Mouse (Mus musculus): ENCODE data around the gene Anp32a.
A peak's percentile ranks its signal among the peaks of the same experiment; 100 is the strongest.

Anp32a gene

DNA sequence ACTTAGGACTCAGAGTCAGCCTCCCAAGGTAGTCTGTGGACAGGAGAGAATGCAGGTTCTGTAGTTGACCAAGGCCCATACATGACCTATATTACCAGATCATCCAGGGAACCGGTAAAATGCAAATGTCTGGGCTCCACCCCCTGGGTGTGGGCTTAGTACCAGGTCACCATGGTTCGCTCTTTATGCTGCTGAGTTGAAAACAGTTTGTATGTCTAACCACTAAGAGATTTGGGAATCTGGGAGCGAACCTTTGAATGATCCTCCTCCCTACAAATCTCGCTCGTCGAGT, 5.2 kb downstream of the Anp32a start:
- DNase-seq (ENCODE audit: low spot score in 2 of 2), result no peak

DNA sequence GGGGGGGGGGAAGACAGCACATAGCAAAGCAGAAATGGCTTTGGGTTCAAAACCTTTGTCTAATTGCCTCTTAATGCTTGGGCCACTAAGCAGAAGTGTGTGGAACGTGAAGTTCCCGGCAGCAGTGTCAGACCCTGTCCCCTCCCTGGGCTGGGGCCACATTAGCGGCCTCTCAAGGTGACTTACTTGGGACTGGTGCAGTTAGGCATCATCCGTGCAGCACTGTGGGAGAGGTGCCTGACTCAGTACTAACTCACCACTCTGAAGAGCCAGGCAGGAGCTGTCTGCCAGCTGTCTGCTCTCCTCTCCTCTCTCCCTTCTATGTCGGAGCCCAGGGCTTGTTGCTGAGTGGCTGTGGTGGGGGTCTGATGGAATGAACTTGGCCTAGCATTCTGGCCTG, 6.1 kb downstream of the Anp32a start:
- DNase-seq (ENCODE audit: low spot score in 2 of 2), result no peak

DNA sequence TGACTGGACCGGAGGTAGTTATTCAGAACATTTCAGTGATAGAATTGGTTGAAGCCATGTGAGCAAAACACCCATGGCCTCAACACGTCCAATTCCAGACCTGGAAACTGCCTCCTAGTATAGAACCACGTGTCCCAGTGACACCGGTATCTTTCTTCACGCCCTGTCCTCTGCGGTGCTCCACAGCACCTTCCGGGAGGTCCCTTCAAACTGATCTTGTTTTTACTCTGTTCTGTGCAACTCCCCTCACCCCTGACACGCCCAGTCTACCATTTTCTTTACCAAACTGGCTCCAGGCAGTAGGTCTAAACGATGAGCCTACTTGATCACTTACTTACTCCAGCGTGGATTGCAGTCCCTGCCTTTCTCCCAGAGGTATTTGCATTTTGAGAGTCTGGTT, 7.0 kb downstream of the Anp32a start:
- DNase-seq (ENCODE audit: low spot score in 2 of 2), result no peak

DNA sequence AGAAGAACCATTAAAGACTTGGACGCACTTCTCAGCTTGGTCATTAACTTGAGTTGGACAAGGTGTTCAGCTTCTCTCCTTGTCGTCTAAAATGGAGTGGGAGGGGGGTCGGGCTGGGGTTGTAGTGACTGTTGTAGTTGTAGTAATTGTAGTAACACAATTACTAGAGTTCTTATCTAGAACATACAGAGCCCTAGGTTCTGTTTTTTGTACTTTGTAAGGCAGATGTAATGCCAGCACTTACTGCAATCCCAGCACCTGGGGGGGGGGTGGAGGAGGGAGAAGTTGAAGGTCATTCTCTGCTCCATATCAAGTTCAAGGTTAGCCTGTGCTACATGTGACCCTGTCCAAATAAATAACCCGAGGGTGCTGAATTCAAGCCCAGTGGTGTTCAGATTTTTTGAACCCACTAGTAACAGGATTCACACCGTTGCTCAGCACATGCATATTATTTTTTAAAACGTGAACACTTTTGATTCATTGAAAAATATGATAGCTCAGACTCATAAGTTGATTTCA, 7.4 kb downstream of the Anp32a start:
- DNase-seq (ENCODE audit: low spot score in 2 of 2), result no peak

DNA sequence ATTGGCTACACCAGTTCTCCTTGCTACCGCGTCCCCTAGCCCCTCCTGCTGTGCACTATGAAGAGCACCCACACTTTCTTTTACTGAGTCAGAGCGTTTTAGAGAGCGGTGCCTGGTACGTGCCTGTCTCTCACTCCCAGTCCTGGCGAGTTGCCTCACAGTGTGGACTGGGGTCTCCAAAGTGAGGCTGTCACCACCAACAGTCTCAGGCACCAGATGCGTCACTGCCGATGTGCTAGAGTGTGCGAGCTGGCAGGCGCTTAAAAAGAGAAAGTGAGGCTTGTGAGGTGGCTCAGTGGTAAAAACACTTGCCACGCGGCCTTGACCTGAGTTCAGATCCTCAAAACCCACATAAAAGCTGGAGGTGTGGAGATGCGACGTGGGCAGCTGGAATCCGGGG, 8.2 kb downstream of the Anp32a start:
- DNase-seq (ENCODE audit: low spot score in 2 of 2), result no peak

DNA sequence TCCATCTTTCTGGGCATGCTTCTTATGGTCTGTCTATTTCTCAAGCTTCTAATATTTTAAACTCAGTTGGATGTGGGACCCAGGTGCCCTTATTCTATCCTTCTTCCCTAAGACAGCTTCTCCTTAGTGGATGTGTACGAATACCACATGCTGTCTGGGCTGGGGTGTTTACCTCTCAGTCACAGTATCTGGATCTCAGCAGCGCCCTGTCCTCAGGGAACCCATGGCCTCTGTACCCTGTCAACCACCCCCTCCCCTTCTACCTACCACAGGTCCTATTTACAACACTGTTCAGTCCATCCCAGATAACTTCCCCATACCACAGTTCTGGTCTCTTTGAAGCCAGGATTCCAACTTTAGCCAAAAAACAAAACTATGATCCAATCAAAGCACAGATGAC, 9.6 kb downstream of the Anp32a start:
- no peak for DNase-seq (ENCODE audit: low spot score in 2 of 2)

DNA sequence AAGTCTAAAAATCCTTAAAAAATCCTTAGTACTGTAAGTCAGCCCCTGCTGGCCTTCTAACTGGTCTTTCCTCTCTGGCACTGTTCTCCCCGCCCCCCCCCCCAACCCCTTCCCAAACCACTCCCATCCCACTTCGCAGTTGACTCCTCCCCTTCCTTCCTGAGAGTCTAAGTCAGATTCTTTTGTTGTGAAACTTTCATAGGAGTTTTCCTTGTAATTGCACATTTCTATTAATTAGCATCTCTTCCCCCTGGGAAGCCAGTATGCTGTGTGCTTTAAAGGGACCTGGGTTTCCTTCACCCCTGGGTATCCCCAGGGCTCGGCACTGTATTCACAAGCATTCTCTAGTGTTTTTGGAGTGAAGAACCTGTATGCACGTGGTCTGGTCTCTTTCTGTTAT, 10.1 kb downstream of the Anp32a start:
- no peak for DNase-seq (ENCODE audit: low spot score in 2 of 2)

DNA sequence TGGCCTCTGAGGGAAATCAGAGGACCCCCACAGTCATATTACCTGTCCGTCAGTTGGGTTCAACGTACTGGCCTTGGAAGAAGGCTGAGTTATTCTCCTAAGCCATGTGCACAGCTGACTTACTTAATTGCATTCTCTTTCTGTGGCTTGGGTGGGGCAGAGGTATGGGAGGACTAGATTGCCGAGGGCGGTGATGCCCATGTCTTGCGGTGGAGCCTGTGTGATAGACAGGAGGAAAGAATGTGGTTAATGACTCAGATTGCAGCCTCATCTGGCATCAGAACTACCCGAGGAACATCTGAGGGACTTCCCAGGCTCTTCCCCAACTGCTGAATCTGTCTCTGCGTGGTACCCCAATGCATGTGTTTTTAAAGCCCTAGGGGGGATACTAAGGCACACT, 12.7 kb downstream of the Anp32a start:
- no peak for DNase-seq (ENCODE audit: low spot score in 2 of 2)

DNA sequence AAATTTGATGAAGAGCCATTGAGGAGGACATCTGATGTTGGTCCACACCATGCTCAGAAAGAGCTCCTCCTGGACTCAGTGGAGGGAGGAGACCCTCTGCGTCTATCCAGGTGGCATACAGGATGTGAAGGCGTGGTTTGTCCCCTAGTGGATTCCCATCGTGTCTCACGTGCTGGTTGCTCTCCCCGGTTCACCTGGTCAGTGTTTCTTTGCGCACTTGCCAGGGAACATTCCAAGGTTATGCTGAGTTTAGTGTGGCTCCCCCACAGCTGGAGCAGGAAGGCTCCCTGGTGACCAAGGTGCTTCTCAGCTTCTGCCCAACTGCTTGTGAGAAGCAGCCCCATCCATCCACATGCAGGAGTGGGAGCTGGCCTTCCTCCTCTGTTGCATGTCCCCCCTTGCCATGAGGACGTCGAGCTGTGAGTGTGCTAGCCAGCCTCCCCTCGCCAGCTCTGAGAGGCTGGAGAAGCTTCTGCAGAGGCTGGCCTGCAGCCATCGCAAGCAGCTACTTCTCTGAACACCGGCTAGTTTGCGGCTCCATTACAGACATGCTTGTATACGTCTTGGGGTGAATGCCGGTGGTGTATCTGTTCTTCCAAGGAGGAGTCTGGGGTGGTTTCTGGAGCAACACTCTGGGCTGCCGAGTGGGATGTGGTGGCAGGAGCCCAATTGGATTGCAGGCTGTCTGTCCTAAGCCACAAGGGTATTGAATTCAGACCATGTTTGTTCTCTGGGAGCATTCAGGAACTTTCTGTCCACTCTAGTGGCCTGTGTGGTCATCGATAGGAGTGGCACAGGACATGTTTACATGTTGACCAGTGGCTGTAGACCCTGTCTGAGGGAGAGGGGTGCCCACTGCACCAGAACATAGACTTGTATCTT, 14.0 kb downstream of the Anp32a start:
- DNase-seq (ENCODE audit: low spot score in 2 of 2), result no peak

DNA sequence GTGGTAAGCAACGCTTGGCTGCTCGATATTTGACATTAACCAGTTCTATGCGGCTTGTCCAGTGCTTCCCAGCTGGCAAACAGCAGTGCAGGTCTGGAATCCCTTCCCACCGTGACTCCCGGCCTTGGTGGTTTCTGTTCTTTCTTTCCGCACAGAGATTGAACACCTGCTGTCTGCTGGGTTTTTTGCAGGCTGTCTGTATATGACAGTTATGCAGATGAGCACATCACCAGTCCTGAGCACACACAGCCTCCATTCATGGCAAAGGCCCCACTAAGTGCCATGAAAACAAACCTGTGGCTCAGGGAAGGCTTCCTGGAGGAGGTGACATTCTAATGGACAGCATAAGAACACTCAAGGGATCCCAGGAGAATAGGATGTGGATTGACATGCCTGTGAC, 14.7 kb downstream of the Anp32a start:
- no peak for DNase-seq (ENCODE audit: low spot score in 2 of 2)

DNA sequence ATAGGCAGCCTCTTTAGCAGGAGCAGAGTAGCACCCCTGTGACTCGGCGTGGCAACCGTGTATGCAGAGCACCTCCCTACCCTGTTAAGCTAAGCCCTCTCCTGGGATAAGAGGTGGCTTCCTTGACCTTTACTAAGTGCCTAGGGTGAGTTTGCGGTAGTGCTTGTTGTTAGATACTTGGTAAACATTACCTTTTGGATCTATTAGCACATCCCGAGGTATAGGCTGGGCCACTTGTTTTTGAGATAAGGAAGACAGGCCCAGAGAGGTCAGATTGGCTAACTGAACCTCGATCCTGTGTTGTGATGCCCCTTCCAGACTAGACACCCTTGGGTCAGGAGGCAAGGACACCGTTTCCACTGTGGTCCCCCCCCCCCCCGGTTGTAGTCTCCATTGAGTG, 16.5 kb downstream of the Anp32a start:
- DNase-seq (ENCODE audit: low spot score in 2 of 2), result no peak

DNA sequence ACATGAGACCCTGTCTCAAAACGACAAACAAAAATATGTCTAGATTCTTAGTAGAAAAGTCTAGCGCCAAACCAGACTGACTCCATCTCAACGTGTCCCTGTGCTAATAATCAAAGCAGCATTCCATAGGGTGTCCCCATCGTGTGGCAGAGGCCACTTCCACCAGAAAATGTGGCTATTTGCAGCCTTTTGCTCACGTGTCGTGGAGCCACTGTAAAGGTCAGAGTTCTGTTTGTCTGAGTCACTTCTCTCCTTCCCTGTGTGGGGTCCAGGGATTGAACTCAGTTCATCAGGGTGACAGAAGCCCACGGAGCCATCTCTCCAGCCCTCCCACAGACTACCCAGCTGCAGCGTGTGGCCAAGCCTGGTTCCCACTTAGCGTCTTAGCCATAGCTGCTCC, 17.8 kb downstream of the Anp32a start:
- DNase-seq (ENCODE audit: low spot score in 2 of 2), result no peak

DNA sequence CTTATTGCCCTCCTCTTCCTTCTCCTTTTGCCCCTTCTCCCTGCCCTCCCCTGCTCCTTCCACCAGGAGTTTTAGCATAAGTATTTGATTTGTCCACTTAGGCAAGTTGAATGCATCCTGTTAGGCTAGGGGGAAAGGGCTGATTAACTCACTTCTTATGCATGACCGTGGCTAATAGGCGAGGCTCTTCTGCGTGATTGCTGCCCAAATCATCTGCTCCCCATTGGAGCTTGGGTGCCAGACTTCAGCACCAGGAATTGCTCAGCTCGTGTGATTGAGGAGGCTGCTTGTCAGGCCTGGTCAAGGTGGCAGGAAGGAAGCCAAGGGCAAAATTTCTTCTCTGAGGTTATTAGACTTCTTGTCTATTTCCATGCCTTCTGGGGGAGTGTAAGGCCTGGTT, 19.8 kb downstream of the Anp32a start:
- DNase-seq (ENCODE audit: low spot score in 2 of 2), result no peak

DNA sequence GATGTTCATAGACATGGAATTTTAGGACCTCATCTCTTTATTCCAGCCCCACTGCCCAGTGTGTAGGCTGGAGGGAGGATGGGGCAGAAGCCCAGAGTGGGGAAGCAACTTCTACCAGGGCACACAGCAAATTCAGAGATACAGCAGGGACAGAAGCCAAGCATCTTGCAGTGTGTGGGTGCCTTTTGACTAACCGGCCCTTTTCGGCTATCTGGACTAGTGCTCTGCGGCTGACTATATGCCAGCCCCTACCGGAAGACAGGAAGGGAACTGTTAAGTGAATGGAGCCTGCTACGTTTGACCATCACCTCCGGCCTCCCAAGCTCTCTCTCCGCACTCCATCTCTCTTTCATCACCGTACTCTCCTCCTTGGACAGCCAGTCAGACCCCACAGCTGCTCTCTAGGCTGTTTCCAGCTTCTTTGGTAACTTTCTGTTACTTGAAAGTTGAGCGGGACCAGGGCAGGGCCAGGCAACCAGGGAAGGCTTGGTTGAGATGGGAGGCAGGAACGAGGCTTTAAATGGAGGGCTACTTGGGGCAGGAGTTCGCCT, 21.8 kb downstream of the Anp32a start:
- DNase-seq (ENCODE audit: low spot score in 2 of 2), result no peak

DNA sequence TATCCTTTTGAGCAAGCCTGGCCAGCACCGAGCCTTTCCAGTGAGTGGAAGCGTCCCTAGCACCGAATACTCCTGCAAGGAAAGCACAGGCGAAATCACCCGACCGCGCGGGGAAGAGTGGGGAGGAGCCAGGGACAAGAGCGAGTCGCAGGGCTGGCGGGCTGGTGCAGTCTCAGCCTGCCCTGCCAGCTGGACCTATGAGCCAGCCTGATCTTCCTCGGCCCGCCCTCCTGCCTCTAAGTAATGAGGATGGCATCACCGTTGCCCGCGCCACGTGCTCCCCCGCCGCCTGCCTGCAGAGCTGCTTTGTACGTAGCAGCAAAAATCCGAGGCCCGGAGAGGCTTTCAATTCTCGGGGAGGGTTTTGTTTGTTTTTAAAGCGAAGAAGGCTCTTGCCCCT, 22.5 kb downstream of the Anp32a start:
- peak; percentile 84 to 91 for DNase-seq (ENCODE audit: low spot score in 2 of 2)

DNA sequence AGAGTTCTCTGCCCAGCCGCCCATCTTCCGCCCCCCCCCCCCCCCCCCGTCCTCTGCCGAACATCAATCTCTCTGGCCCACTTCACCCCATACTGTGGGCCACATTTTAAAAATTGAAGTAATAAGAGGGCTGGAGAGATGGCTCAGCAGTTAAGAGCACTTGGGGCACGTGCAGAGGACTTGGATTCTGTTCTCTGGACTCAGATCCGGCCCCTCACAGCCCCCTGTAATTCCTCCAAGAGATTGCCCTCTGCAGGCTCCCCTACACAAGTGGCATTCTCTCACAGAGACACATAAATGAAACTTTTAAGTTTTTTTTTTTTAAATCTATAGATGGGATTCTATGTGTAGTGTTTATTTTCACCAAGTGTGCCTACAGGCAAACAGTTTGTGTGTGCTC, 23.1 kb downstream of the Anp32a start:
- no peak for DNase-seq (ENCODE audit: low spot score in 2 of 2)

DNA sequence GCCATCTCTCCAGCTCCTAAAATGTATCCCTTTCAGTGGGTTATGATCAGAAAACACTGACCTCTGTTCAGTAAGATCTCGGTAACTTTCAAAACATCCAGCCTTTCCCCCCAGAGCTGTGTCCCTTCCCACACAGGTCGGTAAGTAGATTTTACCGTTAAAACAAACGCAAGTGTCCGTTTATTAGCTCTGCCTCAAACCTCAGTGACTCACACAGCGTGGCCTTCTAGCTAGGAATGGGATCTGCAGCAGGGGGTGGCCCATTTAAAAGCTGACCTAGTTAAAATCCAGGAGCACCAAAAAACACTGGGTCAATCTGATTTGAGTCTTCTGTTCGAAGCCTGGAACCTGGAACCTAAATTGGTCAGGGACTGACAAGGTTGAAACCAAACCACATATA, 23.7 kb downstream of the Anp32a start:
- no peak for DNase-seq (ENCODE audit: low spot score in 2 of 2)

DNA sequence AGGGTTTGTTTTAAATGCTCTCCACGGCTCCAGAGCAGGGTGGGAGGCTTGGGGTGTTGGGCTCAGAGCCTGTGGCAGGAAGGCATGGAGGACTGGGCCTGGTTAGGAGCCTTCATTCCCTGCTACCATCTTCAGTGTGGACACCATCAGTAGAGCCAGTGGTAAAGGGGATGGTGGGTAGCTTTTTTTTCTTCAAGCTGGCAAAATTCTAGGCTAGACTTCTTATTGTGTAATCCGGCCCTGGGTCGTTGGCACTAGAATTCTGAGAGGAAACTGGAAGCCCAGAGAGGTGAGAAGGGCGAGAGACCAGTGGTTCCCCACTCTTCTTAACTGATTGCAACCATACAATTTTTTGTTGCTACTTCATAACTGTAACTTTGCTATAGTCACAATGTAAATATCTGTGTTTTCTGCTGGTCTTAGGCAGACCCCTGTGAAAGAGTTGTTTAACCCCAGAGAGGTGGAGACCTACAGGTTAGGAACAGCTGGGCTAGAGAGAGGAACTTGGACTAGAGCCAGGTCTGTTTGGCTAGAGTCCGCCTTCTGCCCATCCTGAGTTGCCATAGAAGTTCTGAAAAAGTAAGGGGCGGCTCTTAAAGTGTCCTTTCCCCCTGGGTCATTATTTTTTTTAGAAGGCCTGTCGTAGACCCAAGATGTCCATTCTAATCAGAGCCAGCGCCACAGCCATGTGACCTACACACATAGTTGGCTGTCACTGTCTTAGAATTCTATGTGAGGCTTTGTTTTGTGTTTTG, 24.4 kb downstream of the Anp32a start:
- no peak for DNase-seq (ENCODE audit: low spot score in 2 of 2)

DNA sequence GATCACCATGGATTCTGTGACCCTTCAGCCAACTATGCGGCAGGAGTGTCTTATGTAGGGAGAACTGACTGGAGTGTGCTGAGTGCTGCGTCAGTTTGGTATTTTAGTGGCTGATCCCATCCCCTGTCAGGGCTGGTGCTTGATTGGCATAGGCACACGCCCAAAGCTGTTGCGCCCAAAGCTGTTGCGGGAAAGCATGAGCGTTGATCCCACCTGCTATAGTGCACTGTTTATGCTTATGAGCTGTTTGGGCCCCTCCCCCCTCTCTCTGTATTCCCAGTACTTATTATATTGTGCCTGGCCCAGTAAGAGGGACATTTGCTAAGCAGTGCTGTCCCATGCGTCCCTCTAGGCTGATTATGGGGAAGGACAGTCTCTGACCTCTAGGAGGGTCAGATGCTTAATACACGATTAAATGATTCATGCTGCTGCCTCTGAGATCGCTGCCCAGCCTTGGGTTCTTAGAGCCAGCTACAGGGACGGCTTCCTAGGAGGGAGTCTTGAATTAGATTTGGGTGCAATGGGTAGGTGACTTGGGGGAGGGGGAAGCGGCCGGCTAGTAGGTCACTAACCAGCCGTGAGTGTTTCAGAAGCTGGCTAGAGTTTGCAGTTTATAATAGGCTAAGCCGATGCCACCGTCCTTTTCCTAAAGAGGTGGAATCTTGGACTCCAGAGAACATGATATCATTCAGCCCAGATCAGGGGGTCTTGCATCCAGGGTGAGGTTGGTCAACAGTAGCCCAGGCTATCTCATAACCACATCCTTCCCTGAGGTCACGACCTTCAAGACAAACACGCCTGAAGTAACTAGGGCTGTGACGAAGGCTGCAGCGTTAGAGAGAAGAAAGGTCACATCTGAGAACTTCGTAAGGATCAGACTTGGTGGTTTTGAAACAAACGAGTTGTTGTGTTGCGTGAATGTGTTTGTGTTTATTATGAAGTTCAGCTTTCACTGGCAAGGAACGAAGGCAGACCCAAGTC, 25.7 kb downstream of the Anp32a start:
- no peak for DNase-seq (ENCODE audit: low spot score in 2 of 2)

DNA sequence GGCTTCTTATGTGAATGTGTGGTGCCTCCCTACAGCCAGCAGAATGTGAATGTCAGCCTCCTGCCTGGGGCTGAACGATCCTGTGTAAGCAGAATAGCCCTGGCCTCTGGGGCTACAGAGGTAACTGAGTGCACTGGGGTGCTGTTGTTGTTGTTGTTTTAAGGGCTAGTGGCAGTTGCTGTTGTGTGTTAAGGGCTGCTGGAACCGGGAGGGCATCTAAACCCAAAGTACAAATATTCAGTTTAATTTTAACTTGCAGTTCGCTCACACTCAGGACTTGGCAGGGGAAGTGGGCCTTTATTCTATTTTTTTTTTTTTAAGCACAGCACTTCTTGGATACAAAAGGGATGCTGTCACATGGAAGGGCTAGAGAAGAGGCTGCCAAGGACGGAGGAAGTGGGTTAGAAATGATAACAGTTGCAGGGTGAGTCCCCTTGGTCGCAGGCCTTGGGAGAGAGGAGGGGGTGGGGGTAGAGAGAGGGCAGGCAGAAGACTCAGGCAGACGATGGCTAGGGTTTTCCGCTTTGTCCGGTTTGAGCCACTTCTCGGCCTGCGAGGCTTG, 26.5 kb downstream of the Anp32a start:
- DNase-seq (ENCODE audit: low spot score in 2 of 2), result no peak

DNA sequence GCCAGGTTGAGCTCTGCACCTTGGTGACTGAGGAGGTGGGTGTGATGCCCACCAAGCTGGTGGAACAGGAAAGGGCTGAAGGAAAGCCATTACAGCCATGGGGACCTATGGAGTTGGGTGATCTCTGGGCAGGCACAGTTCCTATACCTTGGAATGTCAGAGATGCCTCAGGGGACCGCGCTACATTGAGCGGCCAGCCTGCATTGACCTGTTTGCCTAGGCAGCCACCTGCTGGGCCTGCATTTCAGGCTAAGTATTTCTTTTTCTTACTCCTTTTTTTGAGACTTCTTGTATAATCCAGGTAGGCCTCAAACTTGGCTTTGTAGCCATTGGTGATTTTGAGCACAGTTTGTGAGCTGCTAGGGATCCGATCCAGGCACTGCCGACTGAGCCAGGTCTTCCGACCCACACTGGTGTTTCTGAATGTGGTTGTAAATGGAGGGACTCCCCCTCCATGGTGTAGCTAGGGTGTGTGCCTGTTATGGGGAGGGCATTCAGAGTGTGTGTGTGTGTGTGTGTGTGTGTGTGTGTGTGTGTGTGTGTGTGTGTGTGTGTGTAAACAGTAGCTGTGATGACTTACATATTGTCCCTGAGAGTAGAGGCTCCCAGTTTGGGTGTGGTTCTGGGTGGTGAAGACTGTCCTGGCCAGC, 27.3 kb downstream of the Anp32a start:
- no peak for DNase-seq (ENCODE audit: low spot score in 2 of 2)
